Mouse (Mus musculus) erythroblast, embryonic 14.5 days (primary cell): ENCODE data around the gene Abhd16a. TPM values are rescaled to one million over a fixed set of nuclear protein-coding genes. Genes with fewer than 3 reads are reported as not detected.

ENCODE experiments used
- H3K27me3 ChIP-seq: 2 replicates; pipeline ENCODE4 v1.6.1; 2012; ENCODE audit warnings: inconsistent platforms; ENCODE audit not compliant: control insufficient read depth
- H3K36me3 ChIP-seq: 2 replicates; pipeline ENCODE4 v1.6.1; 2012; ENCODE audit warnings: mild to moderate bottlenecking, inconsistent platforms; ENCODE audit not compliant: control insufficient read depth
- H3K4me1 ChIP-seq: 2 replicates; pipeline ENCODE4 v1.6.1; 2012; ENCODE audit warnings: inconsistent platforms; ENCODE audit not compliant: control insufficient read depth
- H3K4me3 ChIP-seq: replicated peaks from 2 replicates; pipeline ENCODE3; 2012; ENCODE audit warnings: moderate library complexity, mild to moderate bottlenecking, inconsistent platforms
- H3K9me3 ChIP-seq: 2 replicates; pipeline ENCODE4 v1.6.1; 2012; ENCODE audit warnings: low read length, inconsistent platforms, mixed read lengths; ENCODE audit not compliant: control insufficient read depth
- GATA1 ChIP-seq: IDR thresholded peaks from 2 replicates; pipeline ENCODE4 v1.6.1; 2012; ENCODE audit warnings: low read length, inconsistent platforms, mixed read lengths
- TAL1 ChIP-seq: IDR thresholded peaks from 3 replicates; pipeline ENCODE4 v1.6.1; 2012; ENCODE audit warnings: low read length, inconsistent platforms, mixed read lengths
- polyA plus RNA-seq: library from polyadenylated mRNA; stranded (reverse); fragments of >175 nt; gene quantifications from 2 replicates; pipeline ENCODE4 v1.2.3, GENCODE M21; 2012

The Abhd16a gene
- polyA plus RNA-seq, 1 experiment: 10.1 TPM

DNA sequence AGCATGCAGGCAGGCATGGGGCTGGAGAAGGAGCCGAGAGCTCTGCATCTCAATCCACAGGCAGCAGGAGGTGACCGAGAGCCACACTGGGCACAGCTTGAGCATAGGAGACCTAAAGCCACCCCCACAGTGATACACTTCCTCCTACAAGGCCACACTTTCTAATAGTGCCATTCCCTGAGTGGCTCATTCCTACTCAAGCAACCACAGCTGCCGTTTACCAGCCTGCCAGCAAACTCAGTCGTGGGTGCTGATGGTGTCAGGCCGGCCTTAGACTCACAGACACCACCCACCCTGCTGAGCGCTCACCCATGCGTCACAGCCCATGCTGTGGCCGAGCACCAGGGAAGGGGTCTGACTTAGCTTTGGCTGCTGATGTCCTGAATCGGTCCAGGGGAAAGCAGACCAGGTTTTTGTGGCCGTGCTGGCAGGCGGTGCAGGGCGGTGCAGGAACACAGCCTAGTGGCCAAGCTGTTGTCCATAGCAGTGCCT is 8.1 kb downstream of the Abhd16a start:
- H3K36me3 ChIP-seq: peaks cover 99% of the 10 kb centered on the region
- H3K4me3 ChIP-seq: no peak overlapping the region
- H3K27me3 ChIP-seq: no peaks in the 10 kb centered on the region
- peaks cover 41% of the 10 kb centered on the region for H3K4me1 ChIP-seq
- no peaks in the 10 kb centered on the region for H3K9me3 ChIP-seq
- TF ChIP-seq TAL1 (no peak), GATA1 (no peak)

DNA sequence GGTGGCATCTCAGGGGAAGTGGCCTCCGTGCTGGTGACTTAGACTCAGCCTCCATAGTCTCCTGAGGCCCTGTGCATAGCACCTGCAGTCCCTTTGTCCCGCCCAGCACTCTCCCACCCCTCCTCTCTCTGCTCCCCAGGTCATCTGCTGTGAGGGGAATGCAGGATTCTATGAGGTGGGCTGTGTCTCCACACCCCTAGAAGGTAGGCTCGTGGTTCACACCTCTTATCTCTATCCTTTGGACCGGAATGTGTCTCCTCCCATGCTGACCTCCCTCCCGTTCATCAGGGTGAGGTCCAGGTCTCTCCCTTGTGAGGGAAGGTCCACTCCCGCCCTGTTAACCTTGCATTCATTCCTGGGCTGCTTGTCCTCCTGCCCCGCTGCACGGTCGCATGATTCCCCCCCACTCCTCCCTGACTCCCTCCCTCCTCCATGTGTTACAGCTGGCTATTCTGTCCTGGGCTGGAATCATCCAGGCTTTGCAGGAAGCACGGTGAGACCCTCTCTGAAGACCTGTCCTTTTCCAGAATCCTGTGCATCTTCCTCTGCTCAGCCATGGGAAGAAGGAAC is 11.2 kb downstream of the Abhd16a start:
- TF ChIP-seq GATA1 (no peak), TAL1 (no peak)
- no peak overlapping the region for H3K4me3 ChIP-seq
- H3K9me3 ChIP-seq: no peaks in the 10 kb centered on the region
- H3K4me1 ChIP-seq: peaks cover 65% of the 10 kb centered on the region
- H3K27me3 ChIP-seq: no peaks in the 10 kb centered on the region
- H3K36me3 ChIP-seq: peaks cover 96% of the 10 kb centered on the region

DNA sequence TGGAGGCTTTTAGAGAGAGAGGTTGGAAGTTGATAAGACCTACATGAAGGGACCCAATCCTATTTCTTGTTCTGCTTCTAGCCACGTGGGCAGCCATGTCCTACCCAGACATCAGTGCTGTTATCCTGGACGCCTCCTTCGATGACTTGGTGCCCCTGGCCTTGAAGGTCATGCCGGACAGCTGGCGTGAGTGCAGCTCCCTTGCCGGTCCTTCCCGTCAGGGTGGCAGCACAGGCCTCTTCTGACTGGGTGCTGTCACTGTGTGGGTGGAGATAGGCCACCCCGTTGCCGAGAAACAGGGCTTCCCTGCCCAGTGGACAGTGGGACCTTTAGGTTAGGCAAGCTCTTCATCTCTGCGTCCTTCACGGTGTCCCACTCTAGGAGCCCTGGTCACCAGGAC is 12.1 kb downstream of the Abhd16a start:
- Histone ChIP-seq H3K4me1 (peaks cover 72% of the 10 kb centered on the region), H3K9me3 (no peaks in the 10 kb centered on the region), H3K36me3 (peaks cover 88% of the 10 kb centered on the region), H3K27me3 (no peaks in the 10 kb centered on the region), H3K4me3 (no peak overlapping the region)
- TF ChIP-seq TAL1: no peak
- TF ChIP-seq GATA1: no peak

DNA sequence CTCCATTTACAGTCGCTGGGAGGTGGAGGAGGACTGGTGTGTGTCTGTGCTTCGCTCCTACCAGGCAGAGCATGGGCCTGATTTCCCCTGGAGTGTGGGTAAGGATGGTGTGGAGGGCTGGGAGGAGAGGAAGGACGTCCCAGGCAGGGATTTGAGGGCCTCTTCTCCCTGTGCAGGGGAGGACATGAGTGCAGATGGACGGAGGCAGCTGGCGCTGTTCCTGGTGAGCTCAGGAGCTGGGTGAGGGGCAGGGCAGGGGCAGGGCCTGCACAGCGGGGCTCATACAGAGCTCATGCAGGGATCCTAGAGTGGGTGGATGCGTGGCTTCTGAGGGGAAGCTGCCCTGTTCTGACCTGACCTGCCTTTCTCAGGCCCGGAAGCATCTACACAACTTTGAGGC is 13.2 kb downstream of the Abhd16a start:
- Histone ChIP-seq H3K27me3 (no peaks in the 10 kb centered on the region), H3K4me3 (no peak overlapping the region), H3K36me3 (peaks cover 76% of the 10 kb centered on the region), H3K9me3 (no peaks in the 10 kb centered on the region), H3K4me1 (peaks cover 63% of the 10 kb centered on the region)
- TF ChIP-seq GATA1 (no peak), TAL1 (no peak)

GRCm38 (mm10) chr17:35103221-35103690 is 14.2 kb downstream of the Abhd16a start:
- H3K9me3 ChIP-seq: no peaks in the 10 kb centered on the region
- TF ChIP-seq TAL1 (no peak), GATA1 (no peak)
- no peak overlapping the region for H3K4me3 ChIP-seq
- H3K36me3 ChIP-seq: peaks cover 67% of the 10 kb centered on the region
- H3K27me3 ChIP-seq: no peaks in the 10 kb centered on the region
- peaks cover 61% of the 10 kb centered on the region for H3K4me1 ChIP-seq

DNA sequence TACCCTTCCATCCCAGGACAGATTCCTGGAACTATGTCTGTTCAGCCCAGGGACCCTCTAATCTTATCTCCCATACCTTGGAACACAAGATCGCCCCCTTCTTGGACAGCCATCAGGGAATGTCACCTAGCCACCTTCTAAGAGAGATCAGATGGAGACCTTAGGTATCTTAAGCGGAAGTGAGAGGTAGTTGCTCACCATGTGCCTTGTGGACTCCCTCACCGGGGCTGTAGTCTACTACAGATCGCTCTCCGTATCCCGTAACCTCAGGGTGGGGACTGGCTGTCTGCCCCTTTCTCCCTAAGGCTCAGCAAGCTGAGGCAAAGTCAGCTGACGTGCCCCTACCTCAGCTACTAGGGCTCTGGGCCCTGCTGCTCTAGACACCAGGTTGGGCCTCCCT is 15.0 kb downstream of the Abhd16a start:
- no peak for TF ChIP-seq GATA1
- Histone ChIP-seq H3K36me3 (peaks cover 59% of the 10 kb centered on the region), H3K4me3 (peak overlapping the region; percentile 23), H3K27me3 (no peaks in the 10 kb centered on the region), H3K9me3 (no peaks in the 10 kb centered on the region), H3K4me1 (peaks cover 58% of the 10 kb centered on the region)

GRCm38 (mm10) chr17:35104754-35105153 is 15.7 kb downstream of the Abhd16a start:
- Histone ChIP-seq H3K27me3 (no peaks in the 10 kb centered on the region), H3K36me3 (peaks cover 52% of the 10 kb centered on the region), H3K4me3 (peak overlapping the region; percentile 5), H3K4me1 (peaks cover 58% of the 10 kb centered on the region), H3K9me3 (no peaks in the 10 kb centered on the region)
- TF ChIP-seq TAL1: peak; percentile 83
- TF ChIP-seq GATA1: peak; percentile 73

DNA sequence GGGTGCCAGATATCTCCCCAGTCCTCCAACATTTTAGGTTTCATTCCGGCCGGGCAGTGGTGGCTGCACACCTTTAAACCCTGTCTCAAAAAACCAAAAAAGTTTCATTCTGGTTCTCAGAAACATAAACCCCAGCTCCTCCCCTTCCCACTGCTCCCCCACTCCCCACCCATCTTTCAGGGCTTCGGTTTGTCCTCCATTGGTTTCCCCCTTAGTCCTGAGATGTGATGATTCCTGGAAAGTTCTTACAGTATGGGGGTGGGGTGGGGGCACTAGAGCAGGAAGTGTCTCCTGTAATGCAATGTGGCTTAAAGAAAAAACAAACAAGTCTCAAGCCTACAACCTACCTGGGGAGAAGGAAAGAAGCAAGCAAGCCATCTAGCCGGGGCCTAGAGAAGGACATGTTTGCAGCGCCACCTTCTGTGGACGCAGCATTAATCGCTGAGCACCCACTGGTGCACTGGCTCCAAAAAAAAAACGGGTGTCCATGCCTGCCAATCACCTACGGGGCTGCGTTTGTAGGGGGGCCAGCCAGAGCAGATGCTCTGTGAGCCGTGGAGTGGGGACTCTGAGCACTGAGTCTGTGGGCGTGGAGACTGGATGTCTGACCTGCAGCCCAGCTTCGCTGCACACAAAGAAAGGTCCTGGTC is 16.8 kb downstream of the Abhd16a start:
- H3K9me3 ChIP-seq: no peaks in the 10 kb centered on the region
- H3K27me3 ChIP-seq: peaks cover 2% of the 10 kb centered on the region; the same call in 1 of the 2 replicates
- no peak overlapping the region for H3K4me3 ChIP-seq
- H3K36me3 ChIP-seq: peaks cover 41% of the 10 kb centered on the region
- H3K4me1 ChIP-seq: peaks cover 50% of the 10 kb centered on the region
- TF ChIP-seq TAL1 (no peak), GATA1 (no peak)

GRCm38 (mm10) chr17:35106522-35106921 is 17.5 kb downstream of the Abhd16a start:
- Histone ChIP-seq H3K27me3 (peaks cover 2% of the 10 kb centered on the region; the same call in 1 of the 2 replicates), H3K9me3 (no peaks in the 10 kb centered on the region), H3K4me1 (peaks cover 48% of the 10 kb centered on the region), H3K4me3 (no peak overlapping the region), H3K36me3 (peaks cover 34% of the 10 kb centered on the region)
- TF ChIP-seq GATA1 (no peak), TAL1 (no peak)
